Mouse (Mus musculus) heart, adult 2 months (tissue): ENCODE results near the gene Slc5a4a. TPM values are rescaled to one million over a fixed set of nuclear protein-coding genes. Genes with fewer than 3 reads are reported as not detected.

Experiments used
- DNase-seq, 2 experiments: peaks; one replicate each; pipeline ENCODE4 v3.0.0; 2021
- H3K27ac ChIP-seq: fragments of 200-600 bp; 2 replicates; pipeline ENCODE4 v1.8.1; 2022
- H3K27me3 ChIP-seq: fragments of 200-500 bp; 2 replicates; pipeline ENCODE4 v1.6.1; 2012; ENCODE audit warnings: mild to moderate bottlenecking, low read length, inconsistent platforms, mixed read lengths; ENCODE audit not compliant: control insufficient read depth, insufficient read depth
- H3K36me3 ChIP-seq: fragments of 200-500 bp; 2 replicates; pipeline ENCODE4 v1.6.1; 2012; ENCODE audit warnings: low read length, inconsistent platforms; ENCODE audit not compliant: control insufficient read depth, insufficient read depth
- H3K4me1 ChIP-seq: fragments of 200-500 bp; 2 replicates; pipeline ENCODE4 v1.6.1; 2011; ENCODE audit warnings: low read length; ENCODE audit not compliant: control insufficient read depth, insufficient read depth
- H3K4me3 ChIP-seq: fragments of 200-600 bp; 2 replicates; pipeline ENCODE4 v1.8.1; 2022
- H3K79me2 ChIP-seq: fragments of 200-500 bp; replicated peaks from 2 replicates; pipeline ENCODE4 v1.6.1; 2012; ENCODE audit warnings: mild to moderate bottlenecking, inconsistent platforms, low read length, moderate library complexity, mixed read lengths; ENCODE audit not compliant: control insufficient read depth, insufficient read depth
- H3K9ac ChIP-seq: fragments of 200-500 bp; 2 replicates; pipeline ENCODE4 v1.6.1; 2012; ENCODE audit warnings: low read depth, mild to moderate bottlenecking, control low read depth, inconsistent platforms, low read length, mixed read lengths
- CTCF ChIP-seq: fragments of 200-600 bp; IDR thresholded peaks from 2 replicates; pipeline ENCODE4 v1.8.1; 2022; ENCODE audit warnings: antibody characterized with exemption, mild to moderate bottlenecking, moderate library complexity
- EP300 ChIP-seq: fragments of 200-500 bp; IDR thresholded peaks from 2 replicates; pipeline ENCODE4 v1.6.1; 2011; ENCODE audit warnings: low read depth, low read length, control low read depth; ENCODE audit not compliant: insufficient read depth
- POLR2A ChIP-seq: fragments of 200-500 bp; IDR thresholded peaks from 2 replicates; pipeline ENCODE4 v1.6.1; 2011; ENCODE audit warnings: mild to moderate bottlenecking, low read depth, low read length, control low read depth; ENCODE audit not compliant: insufficient read depth
- WGBS: fragments of 180-500 bp; shearing (Covaris S2); methylation state at CpG from one replicate; pipeline ENCODE4 v1.1.7; 2018; 5-methylcytosine and 5-hydroxymethylcytosine counted together
- intact Hi-C: fragments of 180-260 bp; cut with DNase I; formaldehyde crosslinking; loops from one replicate; pipeline ENCODE4 v1.15.1; 2025
- microRNA-seq, 2 experiments: library from miRNA; unstranded; fragments of <30 nt; microRNA quantifications; one replicate each; pipeline ENCODE4 v1.2.0; 2021
- polyA plus RNA-seq: library from polyadenylated mRNA; depleted of rRNA; stranded (reverse); fragments of >200 nt; gene quantifications from 2 replicates; pipeline ENCODE4 v1.2.3, GENCODE M21; 2012; rRNA removed
- total RNA-seq, 2 experiments: library from RNA; stranded (reverse); gene quantifications; 2 replicates each; pipeline ENCODE4 v1.2.3; 2021

Gene Slc5a4a
- total and polyA plus RNA-seq, 3 experiments = not detected

DNA sequence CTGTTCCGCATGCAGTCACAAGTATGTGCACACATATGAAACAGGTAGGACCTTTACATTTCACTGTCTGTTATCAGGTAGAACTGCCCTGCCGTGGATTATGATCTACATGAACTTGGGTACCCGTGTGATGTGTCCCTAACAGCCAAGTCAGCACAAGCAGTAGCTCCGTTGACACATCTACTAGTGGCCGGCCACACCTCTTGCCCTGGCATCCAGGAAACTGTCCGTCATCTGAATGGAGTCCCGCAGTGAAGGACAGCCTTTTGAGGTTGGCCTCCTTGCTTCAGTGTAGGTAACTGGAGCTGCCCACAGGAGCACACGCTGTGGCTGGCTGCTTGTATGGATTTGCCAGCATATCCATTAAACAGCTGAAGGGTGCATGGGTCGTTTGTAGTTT is 71.0 kb downstream of the Slc5a4a start:
- 77% methylated on average over 9 of the region's 9 CpGs for WGBS
- no peaks in the 10 kb centered on the region for H3K4me1 ChIP-seq
- TF ChIP-seq EP300 (no peak), CTCF (no peak), POLR2A (no peak)

GRCm38 (mm10) chr10:76225944-76226343 is 78.7 kb downstream of the Slc5a4a start:
- WGBS = 89% methylated on average over 11 of the region's 11 CpGs
- Histone ChIP-seq H3K27me3 (no peaks in the 10 kb centered on the region), H3K27ac (no peak overlapping the region), H3K79me2 (no peaks in the 10 kb centered on the region), H3K4me3 (no peak overlapping the region), H3K36me3 (no peaks in the 10 kb centered on the region), H3K4me1 (no peaks in the 10 kb centered on the region), H3K9ac (no peak overlapping the region)
- intact Hi-C loops = no loop called here
- no peak for DNase-seq
- no peak for TF ChIP-seq EP300
- no peak for TF ChIP-seq POLR2A
- TF ChIP-seq CTCF = no peak

More for the DNA sequence above, 71.0 kb downstream of the Slc5a4a start:
- no peak overlapping the region for H3K27ac ChIP-seq
- intact Hi-C loops = no loop called here
- no peaks in the 10 kb centered on the region for H3K27me3 ChIP-seq
- DNase-seq = peak in 1 of 2 experiments; percentile 12
- H3K79me2 ChIP-seq = no peaks in the 10 kb centered on the region
- H3K4me3 ChIP-seq = no peak overlapping the region
- no peak overlapping the region for H3K9ac ChIP-seq
- H3K36me3 ChIP-seq = no peaks in the 10 kb centered on the region

- TF ChIP-seq EP300 (no peak), CTCF (peak; percentile 60), POLR2A (no peak)
- Histone ChIP-seq H3K79me2 (no peaks in the 10 kb centered on the region), H3K9ac (no peak overlapping the region), H3K36me3 (no peaks in the 10 kb centered on the region), H3K27ac (no peak overlapping the region), H3K27me3 (no peaks in the 10 kb centered on the region), H3K4me3 (no peak overlapping the region), H3K4me1 (no peaks in the 10 kb centered on the region)
- intact Hi-C loops = no loop called here
- DNase-seq = no peak
- 86% methylated on average over 1 of the region's 1 CpGs for WGBS
These were observed 82.4 kb downstream of the Slc5a4a start for GRCm38 (mm10) chr10:76229627-76230026.

DNA sequence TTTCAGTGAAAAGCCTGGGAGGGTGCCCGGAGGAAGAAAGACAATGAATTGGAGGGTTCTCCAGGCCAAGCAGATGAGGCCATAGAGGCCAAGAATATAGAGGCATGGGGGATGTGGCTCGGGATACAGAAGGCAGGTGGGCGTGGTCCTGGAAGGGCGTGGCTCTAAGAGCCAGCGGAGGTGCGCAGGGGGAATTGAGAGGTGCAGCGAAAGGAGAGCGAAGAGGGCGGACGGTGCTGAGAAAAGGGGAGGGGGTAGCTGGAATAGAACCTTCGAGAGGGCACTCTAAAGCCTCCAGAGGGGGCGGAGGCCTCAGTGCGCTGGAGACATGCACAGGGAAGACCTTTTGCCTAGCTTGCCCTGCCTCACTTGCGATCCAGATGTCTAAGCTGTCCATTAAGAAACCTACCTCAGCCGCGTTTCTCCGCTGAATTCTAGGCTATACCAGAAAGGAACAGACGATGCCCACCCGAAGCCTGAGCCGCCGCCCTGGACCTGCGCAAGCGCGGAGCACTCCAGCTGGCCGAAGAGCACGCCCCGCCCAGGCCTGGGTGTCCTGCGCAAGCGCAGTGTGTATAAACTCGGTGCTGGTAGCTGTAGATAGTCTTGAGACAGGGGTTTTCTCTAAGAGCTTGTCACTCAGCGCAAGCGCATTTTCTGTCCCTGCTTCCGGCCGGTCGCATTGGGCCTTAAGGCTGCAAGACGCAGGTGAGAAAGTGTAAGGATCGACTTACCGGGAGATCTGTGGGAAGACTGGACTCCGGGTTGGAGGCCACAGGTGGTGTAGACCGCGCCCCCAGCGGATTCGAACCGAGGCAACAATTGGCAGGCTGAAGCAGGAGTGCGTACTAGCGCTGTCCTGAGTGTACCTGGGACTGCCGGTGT is 90.3 kb downstream of the Slc5a4a start, which contains the start of gene Prmt2:
TSS of gene Prmt2 (minus strand) at position 525 of the 885 bp plus-strand sequence.
- DNase-seq = peak; percentile 93 to 94
- intact Hi-C loops = loop anchor here (2.0 kb wide), 1 partner anchor 23 kb away; no protein-coding TSS in a partner anchor
- Histone ChIP-seq H3K9ac (peak within 1 kb of the TSS; percentile 76), H3K27ac (peak within 1 kb of the TSS; percentile 90), H3K4me3 (peak within 1 kb of the TSS; percentile 84), H3K79me2 (no peaks in the 10 kb centered on the region), H3K4me1 (no peaks in the 10 kb centered on the region; the same call in 1 of the 2 replicates), H3K36me3 (no peaks in the 10 kb centered on the region), H3K27me3 (no peaks in the 10 kb centered on the region)
- WGBS = under 1% methylated on average over 47 of the region's 47 CpGs
- no peak for TF ChIP-seq EP300
- peak; percentile 47 for TF ChIP-seq CTCF
- TF ChIP-seq POLR2A = peak; percentile 86

Small RNAs within 50 kb of the gene (microRNA-seq; reads per million reads assigned to microRNA genes)
- gene Mir678 = 0 reads per million in 2 experiments

Other genes starting within 250 kb of the Slc5a4a start
- 10 to 100 TPM; 21.1 to 23.3 TPM for gene Smarcb1, start 225.8 kb upstream of the Slc5a4a start, total RNA-seq
- 19.6 and 20.0 TPM in 2 replicates for gene Smarcb1, start 225.8 kb upstream of the Slc5a4a start, polyA plus RNA-seq
- 1,000 to 10,000 TPM; 1,811 to 2,042 TPM for gene Chchd10, start 214.3 kb upstream of the Slc5a4a start, total RNA-seq
- 1,155 and 2,061 TPM in 2 replicates for gene Chchd10, start 214.3 kb upstream of the Slc5a4a start, polyA plus RNA-seq
- gene Mmp11, start 211.0 kb upstream of the Slc5a4a start, total RNA-seq = 1 to 10 TPM; 4.7 to 5.4 TPM
- gene Mmp11, start 211.0 kb upstream of the Slc5a4a start, polyA plus RNA-seq = 15.6 and 15.7 TPM in 2 replicates
- gene Gm867, start 206.8 kb upstream of the Slc5a4a start, total RNA-seq = not detected
- gene Gm867, start 206.8 kb upstream of the Slc5a4a start, polyA plus RNA-seq = 0.76 TPM in 1 of 2 replicates, not detected in the other
- not detected for gene Vpreb3, start 204.4 kb upstream of the Slc5a4a start, total RNA-seq
- gene Vpreb3, start 204.4 kb upstream of the Slc5a4a start, polyA plus RNA-seq = 1.1 and 5.9 TPM in 2 replicates
- gene Gm5134, start 192.9 kb upstream of the Slc5a4a start, total RNA-seq = not detected
- gene Gm5134, start 192.9 kb upstream of the Slc5a4a start, polyA plus RNA-seq = not detected in 2 replicates
- 1 to 10 TPM; 5.0 to 6.7 TPM for gene Zfp280b, start 114.8 kb upstream of the Slc5a4a start, total RNA-seq
- gene Zfp280b, start 114.8 kb upstream of the Slc5a4a start, polyA plus RNA-seq = 3.7 and 7.0 TPM in 2 replicates
- not detected for gene Slc5a4b, start 36.5 kb upstream of the Slc5a4a start, total RNA-seq
- not detected in 2 replicates for gene Slc5a4b, start 36.5 kb upstream of the Slc5a4a start, polyA plus RNA-seq
- gene Prmt2, start 90.4 kb downstream of the Slc5a4a start, total RNA-seq = 10 to 100 TPM in 1 of 2 experiments, 1 to 10 TPM in 1; 7.9 to 11.1 TPM
- gene Prmt2, start 90.4 kb downstream of the Slc5a4a start, polyA plus RNA-seq = 23.0 and 28.7 TPM in 2 replicates
- gene S100b, start 106.4 kb downstream of the Slc5a4a start, total RNA-seq = 1 to 10 TPM; 1.4 to 1.5 TPM
- 3.6 and 3.7 TPM in 2 replicates for gene S100b, start 106.4 kb downstream of the Slc5a4a start, polyA plus RNA-seq
- 1 to 10 TPM; 8.4 to 9.2 TPM for gene Dip2a, start 197.8 kb downstream of the Slc5a4a start, total RNA-seq
- gene Dip2a, start 197.8 kb downstream of the Slc5a4a start, polyA plus RNA-seq = 7.5 and 9.9 TPM in 2 replicates